Mouse (Mus musculus): Measurements from ENCODE around the gene Ereg.

Gene Ereg

DNA sequence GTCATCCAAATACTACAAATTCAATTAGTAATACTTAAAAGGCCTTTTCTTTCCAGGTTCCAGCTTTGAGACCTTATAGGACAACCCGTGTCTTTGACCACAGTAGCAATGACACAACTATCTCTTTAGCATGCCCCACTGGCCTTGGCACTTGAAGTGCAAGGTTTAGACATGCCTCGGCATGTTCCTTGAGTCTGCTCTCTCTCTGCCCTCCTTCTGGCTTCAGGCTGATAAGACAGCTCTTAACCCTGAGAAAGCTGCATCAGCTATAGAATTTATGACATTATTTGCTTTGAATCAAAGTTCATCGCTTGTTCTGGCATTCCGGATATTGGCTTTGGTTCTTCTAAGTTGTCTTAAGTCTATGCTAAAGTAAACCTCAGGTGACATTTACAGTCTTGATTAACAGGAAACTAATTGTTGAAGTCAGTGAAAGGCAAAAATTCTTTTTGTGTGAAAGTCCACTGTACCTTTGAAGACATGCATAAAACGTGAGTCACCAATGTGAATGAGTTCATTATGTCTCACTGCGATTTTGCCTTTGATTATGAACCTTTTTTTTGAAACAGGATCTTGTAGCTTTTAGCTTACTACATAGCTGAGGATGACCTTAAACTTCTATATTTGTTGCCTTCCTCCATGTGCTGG lies 35.7 kb downstream of the Ereg start:
- DNase-seq (ENCODE audit: extremely low spot score), result no peak

DNA sequence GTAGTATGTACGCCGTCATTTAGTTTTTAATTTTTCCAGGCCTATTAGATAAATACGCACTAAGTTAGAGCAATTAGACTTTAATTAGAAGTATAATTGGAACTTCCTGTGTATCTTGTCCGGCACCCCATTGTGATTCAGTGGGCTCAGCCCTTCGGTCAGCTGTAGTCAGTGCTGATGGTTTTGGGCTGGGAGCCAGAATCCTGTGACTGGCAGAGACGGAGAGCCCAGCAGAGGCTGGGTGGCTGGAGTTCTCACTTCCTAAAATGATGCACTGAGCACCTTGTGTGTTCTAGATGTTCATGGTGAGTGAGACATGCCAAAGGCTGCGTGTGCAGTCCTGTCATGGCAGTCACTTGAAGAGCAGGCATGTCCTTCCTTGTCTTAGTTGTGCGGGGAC lies 36.6 kb downstream of the Ereg start:
- DNase-seq (ENCODE audit: extremely low spot score), result no peak

DNA sequence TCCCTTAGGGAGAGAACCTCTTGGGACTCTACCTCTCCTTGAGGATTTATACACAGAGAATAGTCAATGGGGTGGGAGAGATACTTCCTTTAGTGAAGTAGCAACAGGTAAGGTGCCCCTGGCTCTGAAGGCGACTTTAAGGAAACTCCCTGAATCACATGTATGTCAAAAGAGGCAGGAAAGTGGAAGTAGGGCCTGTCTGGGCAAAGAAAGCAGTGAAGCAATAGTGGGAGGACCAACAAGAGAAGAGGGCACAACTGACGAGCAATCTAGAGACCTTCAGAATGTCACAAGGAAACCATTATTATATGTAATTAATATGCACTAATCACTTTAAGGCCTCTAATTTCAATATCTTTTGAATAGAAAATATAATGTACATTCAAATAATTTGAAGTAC lies 39.5 kb downstream of the Ereg start:
- no peak for DNase-seq (ENCODE audit: extremely low spot score)

DNA sequence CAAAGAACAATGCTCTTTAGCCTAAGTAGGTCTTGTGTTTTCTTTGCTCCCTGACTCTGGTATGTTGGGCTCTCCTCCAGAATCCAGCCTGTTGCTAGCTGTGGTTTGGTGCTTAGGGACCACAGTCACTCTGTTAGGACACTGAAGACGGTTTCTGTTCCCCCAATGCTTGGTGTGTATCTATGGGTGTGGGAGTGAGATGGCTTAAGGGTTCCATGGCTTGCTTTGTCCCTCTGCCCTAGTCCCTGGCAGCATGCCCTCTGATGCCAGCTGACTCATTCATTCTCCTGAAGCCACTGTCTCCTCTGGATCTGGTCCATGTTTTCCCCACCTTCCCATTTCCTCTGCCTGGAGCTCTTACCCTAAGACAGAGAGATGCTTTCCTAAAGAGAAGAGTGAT lies 40.2 kb downstream of the Ereg start:
- DNase-seq (ENCODE audit: extremely low spot score), result no peak

DNA sequence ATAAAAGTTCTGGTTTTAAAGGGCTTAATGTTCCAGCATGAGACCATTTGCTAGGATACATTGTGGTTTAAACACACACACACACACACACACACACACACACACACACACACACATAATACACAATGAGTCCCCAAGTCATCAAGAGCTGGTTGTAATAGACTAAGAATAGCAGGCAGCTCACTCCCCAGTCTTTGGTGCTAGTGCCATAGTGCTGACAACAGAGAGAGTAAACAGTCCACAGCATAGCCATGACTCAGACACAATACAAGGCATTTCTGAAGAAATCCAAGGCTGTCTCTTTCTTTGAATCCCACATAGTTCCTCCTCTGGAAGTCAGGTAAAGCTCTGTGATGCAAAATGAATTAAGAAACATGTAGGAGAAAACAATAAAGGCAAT lies 44.2 kb downstream of the Ereg start:
- no peak for DNase-seq (ENCODE audit: extremely low spot score)

DNA sequence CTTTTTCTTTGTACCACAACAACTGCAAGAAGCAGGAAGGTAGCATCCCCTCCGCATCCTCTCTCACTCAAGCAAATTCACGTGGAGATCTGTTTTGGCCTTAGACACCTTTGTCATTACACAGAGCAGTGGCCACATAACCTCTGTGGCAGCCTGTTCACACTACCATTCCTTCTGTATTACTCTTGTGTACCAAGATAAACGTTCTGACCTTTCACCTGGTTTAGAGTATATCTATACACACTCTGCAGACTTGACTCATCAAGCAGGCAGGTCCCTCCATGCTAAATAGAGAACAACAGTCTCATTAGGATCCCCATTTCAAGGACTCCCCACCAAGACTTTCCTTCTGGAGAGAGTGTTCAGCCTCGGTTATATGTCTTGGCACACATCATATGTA lies 49.0 kb downstream of the Ereg start:
- no peak for DNase-seq (ENCODE audit: extremely low spot score)

DNA sequence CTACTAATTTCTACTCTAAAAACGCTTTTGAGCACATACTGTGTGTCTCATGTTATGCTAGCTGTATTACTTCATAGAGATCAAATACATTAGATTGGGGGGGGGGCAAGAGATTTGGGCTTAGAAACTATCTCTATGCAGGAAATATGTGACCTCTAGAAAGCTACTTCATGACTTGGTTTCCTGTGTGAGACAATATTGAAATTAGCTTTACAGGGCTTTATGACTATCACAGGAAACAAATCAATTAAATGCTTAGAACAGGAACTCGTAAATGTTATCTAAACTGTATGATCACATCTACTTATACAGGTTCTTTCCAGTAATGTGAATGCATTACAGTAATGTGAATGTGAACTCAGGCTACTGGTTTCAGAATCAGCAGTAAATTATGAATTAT lies 49.7 kb downstream of the Ereg start:
- DNase-seq (ENCODE audit: extremely low spot score), result no peak

DNA sequence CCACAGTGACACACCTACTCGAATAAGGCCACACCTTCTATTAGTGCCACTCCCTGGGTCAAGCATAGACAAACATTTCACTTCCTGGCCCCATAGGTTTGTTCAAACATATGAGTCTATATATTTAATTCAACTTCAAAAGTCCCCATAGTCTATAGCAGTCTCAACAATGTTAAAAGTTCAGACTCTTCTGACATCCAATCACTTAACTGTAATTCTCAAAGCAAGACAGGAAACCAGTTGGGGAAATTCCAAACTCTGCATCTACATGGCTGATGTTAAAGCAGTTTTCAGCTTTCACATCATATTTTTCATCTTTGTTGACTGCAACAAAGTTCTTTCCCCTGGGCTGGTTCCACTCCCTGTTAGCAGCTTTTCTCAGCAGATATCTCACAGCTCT lies 52.2 kb downstream of the Ereg start:
- no peak for DNase-seq (ENCODE audit: extremely low spot score)

DNA sequence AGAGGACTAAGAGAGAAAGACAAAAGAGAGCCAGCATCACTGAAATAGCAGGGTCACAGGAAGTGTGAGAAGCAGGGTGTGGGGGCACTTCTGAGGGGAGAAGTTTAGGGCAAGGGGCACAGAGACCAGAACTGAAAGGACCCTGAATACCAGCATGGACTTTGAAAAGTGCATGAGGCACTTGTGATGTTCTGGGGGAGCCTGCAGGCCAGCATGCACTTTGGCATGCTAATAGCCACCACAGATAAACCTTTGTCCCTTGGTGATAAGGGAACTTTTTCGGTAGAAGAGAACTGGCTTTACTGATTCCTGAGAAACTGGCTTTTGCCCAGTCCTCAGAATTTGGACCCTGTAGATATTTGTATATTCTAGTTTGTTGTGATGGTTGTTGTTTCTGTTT lies 60.5 kb downstream of the Ereg start:
- DNase-seq (ENCODE audit: extremely low spot score), result no peak

DNA sequence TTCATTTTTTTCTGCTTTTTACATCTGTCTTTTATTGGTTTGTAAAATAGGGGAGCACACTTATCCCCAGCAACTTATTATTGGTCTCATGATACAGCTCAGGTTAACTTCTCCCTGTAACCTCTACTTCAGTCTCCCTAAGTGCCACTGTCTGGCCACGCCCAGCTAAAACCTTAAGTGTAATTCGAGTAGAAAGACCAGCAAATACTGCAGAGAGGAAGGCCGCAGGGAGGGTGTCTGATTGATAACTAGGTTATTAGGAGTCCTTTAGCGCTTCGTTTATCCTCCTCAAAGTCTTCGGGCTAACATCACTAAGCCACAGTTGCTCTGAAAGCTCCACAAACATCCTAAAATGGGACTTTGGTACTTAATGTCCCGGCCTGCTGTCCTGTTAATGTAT lies 64.5 kb downstream of the Ereg start:
- no peak for DNase-seq (ENCODE audit: extremely low spot score)

DNA sequence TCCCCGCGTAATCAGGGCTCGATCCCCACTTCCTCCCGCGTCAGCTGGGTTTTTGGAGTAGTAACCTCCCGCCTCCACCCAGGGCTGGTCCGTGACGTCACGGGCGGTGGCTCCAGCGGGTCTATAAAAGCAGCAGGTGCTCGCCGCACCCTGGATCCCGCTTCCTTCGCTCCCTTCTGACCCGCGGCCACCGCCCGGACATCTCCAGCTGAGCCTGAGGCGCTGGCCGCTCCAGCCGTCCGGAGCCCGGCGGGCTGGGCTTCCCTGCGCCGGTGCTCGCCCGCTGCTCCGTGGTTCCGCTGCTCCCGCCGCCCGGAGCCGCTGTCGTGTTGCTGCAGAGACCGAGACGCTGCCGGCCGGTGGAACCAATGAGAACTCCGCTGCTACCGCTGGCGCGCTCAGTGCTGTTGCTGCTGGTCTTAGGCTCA lies 65.0 kb downstream of the Ereg start, which contains the start of gene Areg:
Gene Areg, plus strand, starts transcription at position 154 of the 428 bp plus-strand sequence.
- peak; percentile 62 for DNase-seq (ENCODE audit: extremely low spot score)

DNA sequence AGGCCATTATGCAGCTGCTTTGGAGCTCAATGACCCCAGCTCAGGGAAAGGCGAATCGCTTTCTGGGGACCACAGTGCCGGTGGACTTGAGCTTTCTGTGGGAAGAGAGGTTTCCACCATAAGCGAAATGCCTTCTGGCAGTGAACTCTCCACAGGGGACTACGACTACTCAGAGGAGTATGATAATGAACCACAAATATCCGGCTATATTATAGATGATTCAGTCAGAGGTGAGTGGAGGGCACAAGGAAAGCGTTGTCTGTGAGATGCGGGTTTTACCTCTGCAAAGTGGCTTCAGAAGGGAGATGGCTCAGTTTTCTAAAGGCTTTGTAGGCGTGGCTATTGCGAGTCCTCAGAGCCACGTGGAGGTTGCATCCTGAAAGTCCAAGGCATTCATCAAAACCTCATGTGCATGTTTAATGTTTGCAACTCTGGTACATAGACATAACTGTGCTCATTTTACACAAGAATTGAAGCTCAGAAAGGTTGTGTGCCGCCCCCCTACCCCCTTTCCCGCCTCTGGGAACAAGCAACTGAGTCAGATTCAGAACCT lies 66.5 kb downstream of the Ereg start:
- DNase-seq (ENCODE audit: extremely low spot score), result no peak
